Comparison of ENCODE assay signal across 26 mouse cellular contexts in the genomic region with DNA sequence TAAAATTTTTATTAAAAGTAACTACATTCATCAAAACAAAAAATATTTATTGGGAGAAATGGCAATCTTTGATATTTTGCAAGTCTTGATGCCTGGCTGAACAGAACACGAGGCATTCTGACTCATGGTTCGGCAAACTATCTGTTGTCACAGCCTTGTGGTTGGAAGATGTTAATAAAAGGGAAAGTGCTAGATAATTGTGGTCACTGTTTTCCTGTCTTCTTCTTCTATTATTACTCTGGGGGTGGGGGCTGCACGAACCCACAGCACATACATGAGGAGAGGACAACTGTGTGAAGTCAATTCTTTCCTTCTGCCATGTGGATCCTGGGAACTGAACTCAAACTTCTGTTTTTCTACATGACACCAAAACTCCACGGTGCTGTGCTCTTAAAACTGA. TPM values are rescaled to one million over a fixed set of nuclear protein-coding genes. Genes with fewer than 3 reads are reported as not detected.
DNase-seq lines count a peak whose midpoint lies in the region; ATAC-seq lines count a peak whose summit lies in the region.
"Had no signal": no experiment of that assay in that cellular context is flagged by ENCODE, and none has a peak within 500 bp of the region (broad histone marks: within the 10 kb centered on the region; RNA-seq: fewer than 3 reads in every experiment).

No protein-coding gene starts in this region.

- H3K27ac ChIP-seq in forebrain, embryonic 15.5 days (replicated peaks) = no peak overlapping the region
- H3K27ac ChIP-seq: forebrain, embryonic 12.5 days; hindbrain, embryonic 13.5 days; liver, embryonic 14.5 days; neural tube, embryonic 12.5 days had no signal

- no peaks in the 10 kb centered on the region for H3K4me1 ChIP-seq in forebrain, embryonic 15.5 days
- H3K4me1 ChIP-seq: forebrain, embryonic 12.5 days; hindbrain, embryonic 13.5 days; neural tube, embryonic 12.5 days had no signal

- 94% methylated on average over 4 of the region's 4 CpGs for WGBS in forebrain, embryonic 15.5 days

- no peak overlapping the region for H3K4me3 ChIP-seq in forebrain, embryonic 15.5 days
- H3K4me3 ChIP-seq: erythroblast, embryonic 14.5 days; forebrain, embryonic 12.5 days; hindbrain, embryonic 13.5 days; neural tube, embryonic 12.5 days had no signal

- ATAC-seq in CD4-positive, CD25-positive, alpha-beta regulatory T cell, adult 4 months = peak; percentile 74
- peak; percentile 62 for ATAC-seq in granulocyte monocyte progenitor cell, adult 5-6 weeks (replicated peaks; ENCODE audit: poor library complexity, severe bottlenecking)
- ATAC-seq in forebrain, embryonic 15.5 days (replicated peaks) = no peak
- ATAC-seq: intestine, postnatal 0 days; midbrain, embryonic 16.5 days had no signal

- H3K9me3 ChIP-seq in forebrain, embryonic 15.5 days = no peaks in the 10 kb centered on the region
- H3K9me3 ChIP-seq: forebrain, embryonic 12.5 days; hindbrain, embryonic 13.5 days; neural tube, embryonic 12.5 days had no signal

- H3K27me3 ChIP-seq in forebrain, embryonic 15.5 days = no peaks in the 10 kb centered on the region
- H3K27me3 ChIP-seq: forebrain, embryonic 12.5 days; hindbrain, embryonic 13.5 days; neural tube, embryonic 12.5 days had no signal

- DNase-seq in MEL-GATA-1-ER (ENCODE audit: extremely low read depth, low read depth) = peak; percentile 47
- no peak for DNase-seq in heart, adult 11 months
- no peak for DNase-seq in left cerebral cortex, postnatal 4 days
- DNase-seq: adrenal gland, adult 2 months; adrenal gland, postnatal 36 days; cerebellum, adult 18-20 months; cerebellum, postnatal 10 days; gastrocnemius, postnatal 10 days; heart, postnatal 4 days; kidney, adult 9 months; kidney, postnatal 10 days; liver; lung, adult 2 months; lung, postnatal 10 days had no signal

- peaks cover 8% of the 10 kb centered on the region for H3K36me3 ChIP-seq in forebrain, embryonic 15.5 days

- no peak overlapping the region for H3K4me2 ChIP-seq in forebrain, embryonic 15.5 days (replicated peaks)
- H3K4me2 ChIP-seq: forebrain, embryonic 12.5 days; heart, embryonic 11.5 days; hindbrain, embryonic 13.5 days; midbrain, embryonic 11.5 days; neural tube, embryonic 12.5 days had no signal

- H3K9ac ChIP-seq in forebrain, embryonic 15.5 days (replicated peaks) = no peak overlapping the region
- H3K9ac ChIP-seq: forebrain, embryonic 12.5 days; hindbrain, embryonic 13.5 days; liver, embryonic 14.5 days; neural tube, embryonic 12.5 days had no signal

- intact Hi-C loops in left cerebral cortex, postnatal 4 days (cut with DNase I) = no loop called here

RNA-seq across cellular contexts. Expression of a gene that starts 36.5 kb away (rescaled TPM):
- polyA plus RNA-seq in CD4-positive, CD25-positive, alpha-beta regulatory T cell, adult 4 months (2017; shearing (Covaris generic)) = 1 to 10 TPM; 6.2 to 9.1 TPM
- total RNA-seq in granulocyte monocyte progenitor cell, adult 5-6 weeks (2014; fragmentation: Nextera tagmentation) = 5.1 and 6.7 TPM in 2 replicates
- 9.4 and 16.0 TPM in 2 replicates for total RNA-seq in granulocyte monocyte progenitor cell, adult 5-6 weeks (2017)
- polyA plus RNA-seq in forebrain, embryonic 15.5 days (2015; fragmentation: Nextera tagmentation; extraction: Ambion mirVana) = 27.9 and 28.4 TPM in 2 replicates
- total RNA-seq in left cerebral cortex, postnatal 4 days (2021) = 10 to 100 TPM; 66.6 to 74.9 TPM

RNA-seq across cellular contexts. Expression of a gene that starts 49.8 kb away (rescaled TPM):
- 10 to 100 TPM; 53.2 to 55.8 TPM for polyA plus RNA-seq in CD4-positive, CD25-positive, alpha-beta regulatory T cell, adult 4 months (2017; shearing (Covaris generic))
- total RNA-seq in granulocyte monocyte progenitor cell, adult 5-6 weeks (2014; fragmentation: Nextera tagmentation) = 27.0 and 34.8 TPM in 2 replicates
- total RNA-seq in granulocyte monocyte progenitor cell, adult 5-6 weeks (2017) = 29.4 and 49.4 TPM in 2 replicates
- 64.6 and 67.6 TPM in 2 replicates for polyA plus RNA-seq in forebrain, embryonic 15.5 days (2015; fragmentation: Nextera tagmentation; extraction: Ambion mirVana)
- 10 to 100 TPM; 58.2 to 60.0 TPM for total RNA-seq in left cerebral cortex, postnatal 4 days (2021)
